Mouse (Mus musculus) cerebellum, adult 2 months (tissue): ENCODE data around the gene Akr7a5.

Source experiments
- CTCF ChIP-seq: fragments of 200-500 bp; IDR thresholded peaks from 2 replicates; pipeline ENCODE4 v1.5.1; 2011; ENCODE audit warnings: low read depth, mild to moderate bottlenecking, control low read depth, low read length, moderate library complexity, borderline replicate concordance; ENCODE audit not compliant: insufficient read depth
- POLR2A ChIP-seq: fragments of 200-500 bp; IDR thresholded peaks from 2 replicates; pipeline ENCODE4 v1.6.1; 2011; ENCODE audit warnings: low read length, control low read depth, borderline replicate concordance; ENCODE audit not compliant: insufficient read depth

DNA sequence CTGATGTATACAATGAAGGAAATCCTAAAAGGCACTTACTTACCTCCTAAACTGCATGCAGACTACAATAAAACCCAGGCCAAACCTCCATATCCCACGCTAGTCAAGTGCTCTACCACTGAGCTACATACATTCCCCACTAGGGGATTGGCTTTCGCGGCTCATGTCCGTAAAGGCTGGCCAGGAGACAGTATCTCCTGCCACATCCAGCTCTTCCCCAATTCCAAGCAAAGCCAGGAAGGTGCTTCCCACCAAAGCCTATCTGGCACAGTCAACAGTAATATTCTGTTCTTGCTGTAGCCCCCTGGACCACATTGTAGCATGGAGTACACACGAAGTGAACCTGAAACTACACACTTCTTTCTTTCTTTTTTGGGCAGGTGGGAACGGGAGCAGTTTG, 893 bp upstream of the Akr7a5 start:
- TF ChIP-seq CTCF (no peak), POLR2A (no peak)
